Mouse (Mus musculus) activated CD4-positive, CD25-positive, alpha-beta regulatory T cell (primary cell): ENCODE measurements around the gene Exosc9. TPM values are rescaled to one million over a fixed set of nuclear protein-coding genes. Genes with fewer than 3 reads are reported as not detected.

ENCODE experiments used
- polyA plus RNA-seq, 2 experiments: library from polyadenylated mRNA; unstranded; fragments of 100-300 nt; shearing (Covaris generic); gene quantifications; one replicate each; pipeline ENCODE4 v1.2.1; 2017

Gene Exosc9
- 10 to 100 TPM; 40.1 to 55.2 TPM for polyA plus RNA-seq

DNA sequence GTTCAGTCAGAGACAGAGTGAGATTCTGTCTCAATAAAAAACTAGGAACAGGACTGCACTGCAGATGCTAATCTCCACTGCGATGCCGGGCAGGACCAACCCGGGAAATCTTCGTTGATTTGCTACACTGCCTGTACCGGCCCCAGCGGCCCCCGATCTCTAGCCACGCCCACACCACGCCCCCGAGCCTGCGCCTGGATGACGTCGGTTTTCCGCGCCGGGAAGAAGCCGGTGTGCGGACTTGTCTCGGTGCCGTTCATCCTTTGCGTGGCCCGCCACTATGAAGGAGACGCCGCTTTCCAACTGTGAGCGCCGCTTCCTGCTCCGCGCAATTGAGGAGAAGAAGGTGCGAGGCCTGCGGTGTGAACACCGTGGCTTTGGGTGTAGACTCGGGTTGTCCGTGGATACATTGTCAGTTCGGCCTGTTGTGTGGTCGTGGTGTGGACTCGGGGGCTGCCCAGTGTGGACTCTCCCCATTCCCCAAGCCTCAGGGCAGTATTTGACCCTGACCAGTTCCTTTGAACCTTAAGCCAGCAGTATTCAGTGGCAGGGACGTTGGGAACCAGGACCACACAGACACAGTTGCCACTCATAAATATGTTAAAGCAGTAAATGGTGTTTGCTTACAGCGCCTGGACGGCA lies at the start of gene Exosc9:
TSS of gene Exosc9 (plus strand) at position 201 of the 642 bp plus-strand sequence.

DNA sequence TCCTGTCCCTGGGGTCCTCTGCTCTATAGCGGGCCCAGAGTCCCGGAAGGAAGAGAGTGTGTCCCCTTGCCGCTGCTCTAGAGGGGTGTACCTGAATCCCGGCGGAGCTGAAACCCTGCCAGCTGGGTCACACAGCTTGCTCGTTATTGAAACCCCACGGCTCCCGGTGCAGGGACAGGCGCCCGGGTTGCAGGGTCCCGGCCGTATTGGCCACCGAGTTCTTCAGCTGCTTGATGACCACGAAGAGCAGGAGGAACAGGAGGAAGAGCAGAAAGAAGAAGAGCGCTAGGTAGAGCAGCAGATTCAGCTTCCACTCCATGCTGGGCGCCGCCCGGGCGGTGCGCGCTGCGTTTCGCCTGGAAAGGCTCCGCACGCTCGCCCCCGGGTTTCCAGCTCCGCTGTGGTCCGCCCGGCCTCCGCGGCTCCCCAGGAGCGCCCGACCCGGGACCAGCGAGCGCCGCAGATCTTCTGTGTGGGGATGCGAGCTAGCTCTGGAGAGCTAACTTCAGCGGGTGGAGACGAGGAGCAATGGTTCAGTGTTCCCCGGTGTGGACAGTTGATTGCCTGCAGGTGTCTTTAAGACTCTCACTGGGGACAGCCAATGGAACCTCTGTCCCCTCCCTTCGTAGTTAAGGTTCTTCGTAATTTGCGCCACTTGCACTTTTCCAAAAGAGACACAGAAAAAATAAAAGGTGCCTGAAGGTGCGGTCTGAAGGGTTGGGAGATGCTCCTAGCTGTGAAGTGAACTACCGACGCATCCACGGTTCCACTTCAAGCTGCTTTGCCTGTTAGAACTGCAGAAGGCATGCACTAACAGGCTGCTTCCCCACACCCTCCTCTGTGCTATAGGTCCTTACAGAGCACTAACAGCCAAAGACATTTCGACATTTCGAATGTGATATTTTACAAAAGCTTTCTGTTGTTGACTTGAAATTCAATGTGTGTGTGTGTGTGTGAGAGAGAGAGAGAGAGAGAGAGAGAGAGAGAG lies 31.0 kb upstream of the Exosc9 start, which contains the start of gene Gm11549:
TSS of gene Gm11549 (minus strand) at position 741 of the 988 bp plus-strand sequence.

DNA sequence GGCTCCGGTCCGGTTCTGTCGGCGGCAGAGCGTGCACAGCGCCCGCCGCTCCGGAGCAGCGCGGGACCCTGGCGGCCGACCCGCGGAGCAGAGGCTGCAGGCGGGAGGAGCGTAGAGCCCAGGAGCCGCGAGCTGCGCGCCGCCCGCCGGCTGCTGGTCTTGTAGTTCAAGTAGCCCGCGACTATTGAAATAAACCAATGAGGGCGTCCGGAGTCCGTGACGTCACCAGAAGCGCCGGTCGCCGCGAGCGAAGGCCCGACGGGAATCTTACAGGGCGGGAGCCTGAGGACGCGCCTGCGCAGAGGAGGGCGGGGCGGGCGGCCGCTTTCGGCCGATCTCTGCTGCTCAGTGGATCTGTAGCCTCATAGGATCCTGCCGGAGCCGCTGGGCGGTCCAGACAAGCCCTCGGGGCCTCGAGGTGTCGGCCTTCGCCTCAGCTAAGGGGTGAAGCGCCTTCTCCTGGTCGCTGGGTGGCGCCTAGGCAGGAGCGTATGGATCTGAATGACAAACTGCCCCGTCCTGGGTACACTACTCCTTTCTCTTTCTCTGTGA lies 19.5 kb downstream of the Exosc9 start, which contains the start of gene Ccna2:
TSS of gene Ccna2 (minus strand) at position 324 of the 552 bp plus-strand sequence.

DNA sequence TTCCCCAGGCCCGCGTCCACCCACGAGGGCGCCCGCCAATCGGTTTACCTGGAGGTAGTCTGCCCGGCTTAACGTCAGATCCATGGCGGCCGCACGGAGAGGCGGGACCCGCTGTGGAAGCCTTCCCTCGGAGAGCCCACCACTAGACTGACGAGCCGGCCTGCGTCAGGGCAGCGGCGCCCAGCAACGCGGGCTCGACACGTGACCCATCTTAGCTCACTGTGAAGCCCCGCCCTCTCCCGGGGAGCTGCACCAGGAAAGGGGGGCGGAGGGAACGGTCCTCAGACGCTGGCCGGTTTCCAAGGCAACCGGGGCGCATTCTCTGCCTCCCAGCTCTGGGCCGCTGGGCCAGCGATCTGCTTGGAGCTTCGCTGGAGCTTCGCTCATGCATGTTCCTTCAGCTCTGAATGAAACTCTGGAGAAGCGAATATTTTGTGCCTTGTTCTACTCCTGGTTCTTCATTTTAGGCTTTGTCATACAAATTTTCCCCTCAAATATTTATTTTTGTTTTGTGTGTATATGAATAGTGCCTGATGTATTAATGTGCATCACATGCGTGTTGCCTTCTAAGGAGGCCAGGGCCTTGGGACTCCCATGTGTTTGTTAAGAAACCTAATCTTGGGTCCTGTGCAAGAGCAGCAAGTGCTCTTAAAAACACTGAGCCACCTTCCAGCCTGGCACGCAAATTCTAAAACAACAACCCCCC lies 60.9 kb downstream of the Exosc9 start, which contains the start of gene Bbs7:
TSS of gene Bbs7 (minus strand) at position 276 of the 706 bp plus-strand sequence.

Other genes with a start within 250 kb of the Exosc9 start
- 100 to 1,000 TPM; 126 to 147 TPM for gene Anxa5, start 76.7 kb upstream of the Exosc9 start, polyA plus RNA-seq
- 1 to 10 TPM in 1 of 2 experiments, under 1 TPM in 1; 0.83 to 1.9 TPM for gene 1810062G17Rik, start 76.7 kb upstream of the Exosc9 start, polyA plus RNA-seq
- not detected for gene Gm11549, start 30.8 kb upstream of the Exosc9 start, polyA plus RNA-seq
- gene Ccna2, start 19.5 kb downstream of the Exosc9 start, polyA plus RNA-seq = 10 to 100 TPM; 23.8 to 32.2 TPM
- gene Bbs7, start 60.9 kb downstream of the Exosc9 start, polyA plus RNA-seq = under 1 TPM; 0.38 to 0.74 TPM
- under 1 TPM; 0.10 TPM for gene Trpc3, start 137.6 kb downstream of the Exosc9 start, polyA plus RNA-seq